Mouse (Mus musculus): ENCODE measurements around the gene Rbm4b.

DNA sequence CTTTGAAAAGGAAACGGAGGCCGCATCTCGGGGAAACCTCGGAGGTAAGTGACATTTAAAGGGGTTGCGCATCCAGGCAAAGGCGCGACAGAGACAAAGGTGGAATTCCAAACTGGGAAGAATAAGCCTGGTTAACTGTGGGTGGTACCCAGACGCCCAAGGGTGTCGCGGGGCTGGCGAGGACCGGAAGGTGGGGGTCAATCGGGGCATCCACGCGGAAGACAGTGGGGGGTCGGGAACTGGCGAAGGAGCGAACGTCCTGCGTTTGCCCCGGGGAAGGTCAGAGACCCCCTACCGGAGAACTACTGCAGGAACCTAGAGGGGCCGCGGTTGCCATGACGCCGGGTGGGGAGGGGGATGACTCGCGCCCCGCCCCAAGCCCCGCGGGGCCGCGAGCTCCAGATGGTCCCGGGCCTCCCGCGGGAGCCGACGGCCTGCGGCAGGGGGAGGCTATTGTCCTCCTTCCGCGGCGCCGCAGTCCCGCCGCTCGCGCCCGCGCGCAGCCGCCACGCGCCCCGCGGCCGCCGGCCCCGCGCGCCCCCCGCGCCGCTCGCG lies 44.6 kb upstream of the Rbm4b start:
- no peak for TF ChIP-seq CTCF (IDR thresholded peaks at IDR 0.05; ENCODE audit: low read depth)
- TF ChIP-seq EP300 (IDR thresholded peaks at IDR 0.05; ENCODE audit: low read depth): no peak
